Mouse (Mus musculus) lung, embryonic 14.5 days (tissue): ENCODE measurements at regions not wholly inside any gene's neighbourhood (a gene's known extent, or its start where the extent isn't known, plus 50 kb on each side); places are given as distances from the start of the nearest gene placed in this dataset.

Experiments used
- ATAC-seq: fragments of 200-750 bp; cut with Nextera tagmentation; 2 replicates; pipeline ENCODE4 v1.8.0; 2017; ENCODE audit warnings: mild to moderate bottlenecking, moderate TSS enrichment, moderate library complexity; ENCODE audit not compliant: insufficient read depth
- DNase-seq: peaks from one replicate; pipeline ENCODE4 v3.0.0-alpha.2; 2015
- H3K27ac ChIP-seq: fragments of 300-500 bp; sonication (generic); 2 replicates; pipeline ENCODE4 v1.5.1; 2014; ENCODE audit warnings: low read depth, mild to moderate bottlenecking, moderate library complexity
- H3K27me3 ChIP-seq: fragments of 300-500 bp; sonication (generic); 2 replicates; pipeline ENCODE4 v1.6.1; 2014; ENCODE audit warnings: low read length, control low read depth; ENCODE audit not compliant: insufficient read depth
- H3K36me3 ChIP-seq: fragments of 300-500 bp; sonication (generic); 2 replicates; pipeline ENCODE4 v1.6.1; 2014; ENCODE audit warnings: control low read depth; ENCODE audit not compliant: insufficient read depth
- H3K4me1 ChIP-seq: fragments of 300-500 bp; sonication (generic); 2 replicates; pipeline ENCODE4 v1.6.1; 2014; ENCODE audit warnings: antibody characterized with exemption, control low read depth; ENCODE audit not compliant: insufficient read depth
- H3K4me2 ChIP-seq: fragments of 300-500 bp; sonication (generic); 2 replicates; pipeline ENCODE4 v1.6.1; 2014; ENCODE audit warnings: mild to moderate bottlenecking
- H3K4me3 ChIP-seq: fragments of 300-500 bp; sonication (generic); 2 replicates; pipeline ENCODE4 v1.5.1; 2014; ENCODE audit warnings: low read depth, low read length
- H3K9ac ChIP-seq: fragments of 300-500 bp; sonication (generic); 2 replicates; pipeline ENCODE4 v1.6.1; 2014
- H3K9me3 ChIP-seq: fragments of 300-500 bp; sonication (generic); 2 replicates; pipeline ENCODE4 v1.6.1; 2016; ENCODE audit warnings: low read depth, low read length, control low read depth
- CTCF ChIP-seq: IDR thresholded peaks from 2 replicates; pipeline ENCODE4 v1.5.1; 2016; ENCODE audit warnings: antibody characterized with exemption, low read depth
- WGBS: fragments of 180-500 bp; shearing (Covaris S2); extraction: QIAGEN DNeasy Blood & Tissue Kit; methylation state at CpG from one replicate; pipeline ENCODE4 v1.1.7; 2014; 5-methylcytosine and 5-hydroxymethylcytosine counted together

DNA sequence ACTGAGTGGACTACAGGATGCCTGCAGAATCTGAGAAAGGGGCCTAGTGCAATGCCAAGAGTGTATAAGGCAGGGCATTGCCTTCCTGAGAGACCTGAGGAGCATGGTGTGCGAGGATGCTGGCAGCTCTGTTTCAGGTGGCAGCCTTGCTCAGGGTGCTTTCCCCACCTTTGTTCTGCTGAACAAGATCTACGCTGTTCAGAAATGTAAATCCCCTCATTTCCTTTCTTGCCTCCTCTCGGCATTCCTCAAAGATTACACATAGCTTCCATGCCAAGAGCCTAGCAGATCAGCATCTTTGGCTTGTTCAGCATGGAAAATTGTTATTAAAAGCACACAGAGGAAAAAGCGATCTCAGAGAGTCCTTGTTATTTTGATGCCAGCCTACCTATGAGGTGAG is 128.6 kb upstream of the Flrt2 start:
- H3K4me3 ChIP-seq = no peak overlapping the region
- H3K9me3 ChIP-seq = no peaks in the 10 kb centered on the region
- H3K27ac ChIP-seq = no peak overlapping the region
- no peaks in the 10 kb centered on the region for H3K36me3 ChIP-seq
- WGBS = 33% methylated on average over 4 of the region's 4 CpGs
- no peaks in the 10 kb centered on the region for H3K27me3 ChIP-seq
- H3K4me1 ChIP-seq = no peaks in the 10 kb centered on the region
- no peak for TF ChIP-seq CTCF
- ATAC-seq (peak; percentile 71; the same call in 1 of the 2 replicates), DNase-seq (peak; percentile 50)
- H3K4me2 ChIP-seq = no peak overlapping the region
- no peak overlapping the region for H3K9ac ChIP-seq

DNA sequence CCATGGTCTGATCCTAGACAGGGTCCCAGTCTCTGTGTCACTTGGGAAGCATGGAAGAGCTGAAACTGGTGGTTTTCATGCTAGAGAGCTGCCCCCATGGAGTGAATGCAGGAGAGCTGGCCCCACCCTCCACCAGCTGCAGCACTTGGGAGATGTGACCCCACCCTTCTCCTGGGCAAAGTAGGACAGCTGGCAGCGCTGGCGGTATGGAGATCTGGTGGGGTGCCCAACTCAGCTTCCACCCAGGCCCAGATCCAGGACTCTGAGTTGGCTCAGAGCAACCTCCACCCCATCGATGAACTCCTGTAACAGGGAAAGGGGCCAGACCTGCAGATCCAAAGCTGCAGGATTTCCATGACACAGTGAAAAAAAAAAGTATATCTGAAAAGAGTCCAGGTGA is 115.3 kb upstream of the Flrt2 start:
- no peak for TF ChIP-seq CTCF
- ATAC-seq (no peak), DNase-seq (no peak)
- Histone ChIP-seq H3K36me3 (no peaks in the 10 kb centered on the region), H3K4me2 (no peak overlapping the region), H3K4me1 (no peaks in the 10 kb centered on the region), H3K9ac (no peak overlapping the region), H3K4me3 (no peak overlapping the region), H3K27me3 (no peaks in the 10 kb centered on the region), H3K27ac (no peak overlapping the region), H3K9me3 (no peaks in the 10 kb centered on the region)
- WGBS = 82% methylated on average over 3 of the region's 3 CpGs

DNA sequence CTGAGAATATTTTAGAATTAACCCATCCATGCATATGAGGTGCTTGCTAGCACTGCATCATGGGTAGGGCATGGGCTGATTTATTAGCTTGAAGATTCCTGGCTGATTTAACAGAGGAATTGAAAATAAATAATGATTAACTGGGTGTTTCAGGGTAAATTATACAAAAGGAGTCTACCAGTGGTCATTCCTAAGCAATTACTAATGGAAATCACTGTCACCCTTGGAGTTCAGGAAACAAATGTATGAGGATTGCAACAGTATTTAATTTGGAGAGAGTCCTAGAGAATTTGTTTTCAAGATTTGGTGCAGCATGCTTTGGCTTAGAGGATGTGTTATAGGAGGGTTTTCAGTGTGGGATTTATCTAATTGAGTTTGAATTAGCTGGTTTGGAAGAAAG is 103.0 kb upstream of the Flrt2 start:
- TF ChIP-seq CTCF = no peak
- H3K4me1 ChIP-seq = no peaks in the 10 kb centered on the region

DNA sequence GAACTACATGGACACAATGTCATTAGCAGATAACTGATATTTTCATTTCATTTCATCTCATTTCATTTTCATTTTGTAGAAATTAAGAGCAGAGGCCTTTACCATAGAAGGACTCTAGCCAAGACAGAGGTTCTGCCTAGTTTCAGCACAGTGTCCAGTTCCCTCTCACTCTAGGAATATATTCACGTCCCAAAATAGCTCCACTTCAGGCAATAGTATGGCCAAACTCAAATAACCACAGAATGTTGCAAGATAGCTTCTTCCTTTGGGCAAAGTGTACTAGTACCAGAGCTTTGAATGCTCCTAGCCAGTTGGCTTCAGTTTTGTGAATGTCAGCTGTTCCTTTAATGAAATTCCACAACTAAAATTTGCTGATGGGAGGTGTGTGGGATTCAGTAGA is 72.7 kb upstream of the Flrt2 start:
- H3K36me3 ChIP-seq = no peaks in the 10 kb centered on the region
- no peak for ATAC-seq
- WGBS = 79% methylated on average over 1 of the region's 1 CpGs
- TF ChIP-seq CTCF = no peak
- H3K4me3 ChIP-seq = no peak overlapping the region
- no peaks in the 10 kb centered on the region for H3K4me1 ChIP-seq
- no peaks in the 10 kb centered on the region for H3K9me3 ChIP-seq
- H3K27ac ChIP-seq = no peak overlapping the region
- H3K9ac ChIP-seq = no peak overlapping the region
- no peak for DNase-seq
- no peaks in the 10 kb centered on the region for H3K27me3 ChIP-seq
- no peak overlapping the region for H3K4me2 ChIP-seq

More for the DNA sequence above, 103.0 kb upstream of the Flrt2 start:
- H3K36me3 ChIP-seq = no peaks in the 10 kb centered on the region
- no peak overlapping the region for H3K27ac ChIP-seq
- H3K9ac ChIP-seq = no peak overlapping the region
- H3K4me3 ChIP-seq = no peak overlapping the region
- H3K27me3 ChIP-seq = no peaks in the 10 kb centered on the region
- no peak overlapping the region for H3K4me2 ChIP-seq
- ATAC-seq = no peak
- H3K9me3 ChIP-seq = no peaks in the 10 kb centered on the region
- peak; percentile 3 for DNase-seq

DNA sequence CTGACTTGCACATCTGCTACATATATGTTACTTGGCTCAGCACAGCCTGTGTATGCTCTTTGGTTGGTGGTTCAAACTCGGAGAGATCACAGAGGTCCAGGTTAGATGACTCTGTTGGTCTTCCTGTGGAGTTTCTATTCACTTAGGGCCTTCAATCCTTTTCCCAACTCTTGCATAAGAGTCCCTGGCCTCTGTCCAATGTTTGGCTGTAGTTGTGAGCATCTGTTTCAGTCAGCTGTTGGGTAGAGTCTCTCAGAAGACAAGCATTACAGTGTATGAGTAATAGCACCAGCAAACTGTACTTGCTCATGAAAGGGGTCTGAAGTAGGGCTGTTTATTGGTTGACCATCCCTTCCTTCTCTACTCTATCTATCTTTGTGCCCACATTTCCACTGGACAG is 61.0 kb upstream of the Flrt2 start:
- H3K9me3 ChIP-seq = no peaks in the 10 kb centered on the region
- no peak overlapping the region for H3K27ac ChIP-seq
- H3K4me1 ChIP-seq = no peaks in the 10 kb centered on the region
- no peaks in the 10 kb centered on the region for H3K36me3 ChIP-seq
- H3K4me2 ChIP-seq = no peak overlapping the region
- H3K27me3 ChIP-seq = no peaks in the 10 kb centered on the region
- peak; percentile 62 for DNase-seq
- ATAC-seq = no peak
- no peak overlapping the region for H3K9ac ChIP-seq
- no peak for TF ChIP-seq CTCF
- WGBS = 82% methylated on average over 1 of the region's 1 CpGs
- H3K4me3 ChIP-seq = no peak overlapping the region

DNA sequence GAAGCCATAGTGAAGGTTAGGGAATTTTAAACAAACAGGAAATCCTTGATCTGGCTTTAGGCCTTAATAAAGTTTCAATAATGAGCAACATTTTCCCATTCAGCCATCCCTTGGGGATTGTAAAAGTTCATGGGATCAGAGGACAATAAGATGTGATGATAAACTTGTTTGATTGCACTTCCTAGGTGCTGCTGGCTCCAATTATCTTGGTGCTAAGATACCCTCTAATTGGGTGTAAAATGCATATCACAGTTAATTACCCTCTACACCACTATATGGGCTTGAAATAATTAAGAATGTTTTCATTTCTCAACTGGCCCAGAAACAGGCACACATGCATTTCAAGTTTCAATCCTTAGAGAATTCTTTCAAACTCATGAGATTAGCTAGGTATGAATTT is 55.4 kb upstream of the Flrt2 start:
- DNase-seq = no peak
- TF ChIP-seq CTCF = no peak
- ATAC-seq = no peak

DNA sequence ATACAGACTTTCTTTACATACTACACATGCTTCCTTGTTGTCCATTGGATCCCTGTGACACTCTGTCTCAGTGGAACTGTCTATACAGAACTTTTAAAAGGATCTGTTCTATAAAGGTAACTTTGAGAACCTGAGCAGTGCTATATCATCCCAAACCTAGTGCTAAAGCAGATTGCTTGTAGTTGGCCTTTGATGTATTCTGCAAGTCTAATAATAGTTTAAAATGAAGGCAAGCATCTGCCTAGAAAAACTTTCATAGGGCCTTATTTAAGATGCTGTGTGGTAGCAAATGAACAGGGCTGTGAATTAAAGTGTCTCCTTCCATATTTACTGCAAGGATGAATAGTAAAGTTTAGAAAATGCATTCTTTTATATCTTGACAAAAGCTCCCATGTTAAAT is 52.1 kb upstream of the Flrt2 start:
- no peak for DNase-seq
- Histone ChIP-seq H3K4me1 (no peaks in the 10 kb centered on the region), H3K4me3 (no peak overlapping the region), H3K4me2 (no peak overlapping the region), H3K27ac (no peak overlapping the region), H3K9me3 (no peaks in the 10 kb centered on the region), H3K27me3 (no peaks in the 10 kb centered on the region), H3K9ac (no peak overlapping the region), H3K36me3 (no peaks in the 10 kb centered on the region)
- no peak for TF ChIP-seq CTCF
- no peak for ATAC-seq

More for the DNA sequence above, 55.4 kb upstream of the Flrt2 start:
- Histone ChIP-seq H3K4me1 (no peaks in the 10 kb centered on the region), H3K27me3 (no peaks in the 10 kb centered on the region), H3K27ac (no peak overlapping the region), H3K9me3 (no peaks in the 10 kb centered on the region), H3K36me3 (no peaks in the 10 kb centered on the region), H3K4me2 (no peak overlapping the region), H3K4me3 (no peak overlapping the region), H3K9ac (no peak overlapping the region)

DNA sequence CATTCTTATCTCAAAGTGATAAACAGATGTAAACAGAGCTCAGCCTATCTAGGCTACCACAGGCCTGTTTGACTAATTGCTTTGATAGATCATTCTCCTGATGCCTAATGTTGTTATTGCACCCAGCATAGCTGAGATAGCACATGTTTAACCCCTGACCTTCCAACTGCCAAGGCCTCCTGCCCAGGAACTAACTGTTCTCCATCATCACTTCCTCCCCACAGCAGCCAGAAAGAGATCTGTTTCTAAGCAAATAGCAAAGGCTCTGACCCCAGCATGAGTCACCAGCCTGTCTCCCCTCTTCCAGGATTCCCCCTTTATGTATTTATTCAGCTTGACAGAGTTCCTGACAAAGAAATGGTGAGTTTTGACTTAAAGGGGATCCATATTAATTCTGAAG is 50.4 kb upstream of the Flrt2 start:
- H3K4me1 ChIP-seq = no peaks in the 10 kb centered on the region
- no peak for ATAC-seq
- H3K9me3 ChIP-seq = no peaks in the 10 kb centered on the region
- no peak overlapping the region for H3K27ac ChIP-seq
- H3K36me3 ChIP-seq = no peaks in the 10 kb centered on the region
- H3K4me2 ChIP-seq = no peak overlapping the region
- TF ChIP-seq CTCF = no peak
- DNase-seq = peak; percentile 3
- H3K9ac ChIP-seq = no peak overlapping the region
- no peaks in the 10 kb centered on the region for H3K27me3 ChIP-seq
- H3K4me3 ChIP-seq = no peak overlapping the region
